Mouse (Mus musculus) adrenal gland, adult 8-10 months (tissue): Measurements from ENCODE around the gene Tmem41b. TPM values are rescaled to one million over a fixed set of nuclear protein-coding genes. Genes with fewer than 3 reads are reported as not detected.

Source experiments
- total RNA-seq, 4 experiments: library from RNA; stranded (reverse); gene quantifications; 2 replicates each; pipeline ENCODE4 v1.2.4; 2022

The Tmem41b gene
- total RNA-seq, 4 experiments from 2014 or later: 46.7 to 60.3 (median 51.8) TPM

Other genes with a start within 250 kb of the Tmem41b start
- gene Tmem9b, start 234.1 kb downstream of the Tmem41b start, total RNA-seq: 10 to 100 TPM; 48.7 to 52.2 (median 51.1) TPM
- gene Nrip3, start 204.9 kb downstream of the Tmem41b start, total RNA-seq: 1 to 10 TPM in 1 of 4 experiments, under 1 TPM in 3; 0.38 to 1.3 (median 0.63) TPM
- gene Scube2, start 121.2 kb downstream of the Tmem41b start, total RNA-seq: 1 to 10 TPM in 3 of 4 experiments, under 1 TPM in 1; 0.49 to 1.2 (median 1.1) TPM
- gene Dennd5a, start 26.5 kb downstream of the Tmem41b start, total RNA-seq: 100 to 1,000 TPM; 171 to 249 (median 219) TPM
- gene Ipo7, start 31.3 kb upstream of the Tmem41b start, total RNA-seq: 10 to 100 TPM; 70.6 to 95.7 (median 77.4) TPM
- gene Zfp143, start 74.3 kb upstream of the Tmem41b start, total RNA-seq: 10 to 100 TPM; 13.3 to 17.8 (median 15.7) TPM
- 10 to 100 TPM in 3 of 4 experiments, 1 to 10 TPM in 1; 9.8 to 16.5 (median 13.3) TPM for gene Wee1, start 135.1 kb upstream of the Tmem41b start, total RNA-seq
- 10 to 100 TPM; 16.0 to 28.7 (median 21.2) TPM for gene Swap70, start 234.8 kb upstream of the Tmem41b start, total RNA-seq